Mouse (Mus musculus) C2C12 (cell line): ENCODE measurements at regions not wholly inside any gene's neighbourhood (a gene's known extent, or its start where the extent isn't known, plus 50 kb on each side); places are given as distances from the start of the nearest gene placed in this dataset.

Experiments
- H3K27me3 ChIP-seq: one replicate; pipeline ENCODE4 v1.6.1; 2011; ENCODE audit not compliant: control insufficient read depth, insufficient read depth, insufficient read length
- H3K36me3 ChIP-seq: one replicate; pipeline ENCODE4 v1.6.1; 2011; ENCODE audit not compliant: control insufficient read depth, insufficient read depth
- H3K4me3 ChIP-seq: one replicate; pipeline ENCODE4 v1.5.1; 2011; ENCODE audit warnings: mild to moderate bottlenecking, control low read depth; ENCODE audit not compliant: poor library complexity, insufficient read depth, severe bottlenecking
- H3K79me2 ChIP-seq: one replicate; pipeline ENCODE4 v1.6.1; 2011; ENCODE audit not compliant: control insufficient read depth, insufficient read depth
- H3K79me3 ChIP-seq: one replicate; pipeline ENCODE4 v1.6.1; 2011; ENCODE audit warnings: low read depth, control low read depth
- H3ac ChIP-seq: one replicate; pipeline ENCODE3; 2011; ENCODE audit warnings: low read depth; ENCODE audit not compliant: control insufficient read depth, insufficient read length
- CEBPB ChIP-seq: IDR thresholded peaks from one replicate; pipeline ENCODE4 v1.6.1; 2011; ENCODE audit warnings: low read depth, mild to moderate bottlenecking, control low read depth, moderate library complexity
- CTCF ChIP-seq: IDR thresholded peaks from one replicate; pipeline ENCODE4 v1.5.1; 2011; ENCODE audit not compliant: control insufficient read depth, insufficient read depth, insufficient read length
- FOSL1 ChIP-seq: IDR thresholded peaks from one replicate; pipeline ENCODE4 v1.8.0; 2011; ENCODE audit warnings: mild to moderate bottlenecking, low read length; ENCODE audit not compliant: poor library complexity, insufficient read depth, severe bottlenecking
- MAX ChIP-seq: IDR thresholded peaks from one replicate; pipeline ENCODE4 v1.6.1; 2011; ENCODE audit warnings: mild to moderate bottlenecking, control low read depth
- MYOD1 ChIP-seq: IDR thresholded peaks from one replicate; pipeline ENCODE4 v1.6.1; 2011; ENCODE audit warnings: low read depth; ENCODE audit not compliant: control insufficient read depth, insufficient read length
- MYOG ChIP-seq: IDR thresholded peaks from one replicate; pipeline ENCODE4 v1.6.1; 2011; ENCODE audit not compliant: control insufficient read depth, insufficient read length; ENCODE audit errors: extremely low read depth
- USF1 ChIP-seq: IDR thresholded peaks from one replicate; pipeline ENCODE4 v1.6.1; 2011; ENCODE audit warnings: low read depth, mild to moderate bottlenecking, control low read depth, moderate library complexity

DNA sequence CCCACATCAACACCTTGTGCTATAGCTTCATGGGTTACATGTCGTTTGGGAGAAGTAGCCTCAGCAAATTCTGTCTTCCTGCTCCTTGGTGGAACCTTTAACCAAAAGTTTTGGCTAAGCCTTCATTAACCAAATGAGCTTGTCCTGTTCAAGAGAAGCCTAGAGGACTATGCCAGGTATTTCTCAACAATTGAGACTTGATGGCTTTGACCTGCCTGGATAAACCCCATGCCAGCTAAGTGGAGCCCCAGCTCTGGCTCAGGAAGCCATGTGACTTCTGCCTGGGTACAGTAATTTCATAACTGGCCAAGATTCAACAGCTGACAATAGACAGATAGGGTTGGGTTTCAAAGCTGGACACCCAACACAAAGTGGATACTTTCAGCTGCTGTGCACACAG is 174.5 kb downstream of the Lpin1 start:
- H3K4me3 ChIP-seq: no peak overlapping the region
- H3K27me3 ChIP-seq: no peaks in the 10 kb centered on the region
- no peak overlapping the region for H3ac ChIP-seq
- no peaks in the 10 kb centered on the region for H3K79me3 ChIP-seq
- no peaks in the 10 kb centered on the region for H3K36me3 ChIP-seq
- TF ChIP-seq MYOG: no peak
- no peak for TF ChIP-seq MAX
- no peak for TF ChIP-seq CTCF
- TF ChIP-seq FOSL1: no peak
- TF ChIP-seq MYOD1: no peak
- no peak for TF ChIP-seq USF1
- no peak for TF ChIP-seq CEBPB
- no peaks in the 10 kb centered on the region for H3K79me2 ChIP-seq

DNA sequence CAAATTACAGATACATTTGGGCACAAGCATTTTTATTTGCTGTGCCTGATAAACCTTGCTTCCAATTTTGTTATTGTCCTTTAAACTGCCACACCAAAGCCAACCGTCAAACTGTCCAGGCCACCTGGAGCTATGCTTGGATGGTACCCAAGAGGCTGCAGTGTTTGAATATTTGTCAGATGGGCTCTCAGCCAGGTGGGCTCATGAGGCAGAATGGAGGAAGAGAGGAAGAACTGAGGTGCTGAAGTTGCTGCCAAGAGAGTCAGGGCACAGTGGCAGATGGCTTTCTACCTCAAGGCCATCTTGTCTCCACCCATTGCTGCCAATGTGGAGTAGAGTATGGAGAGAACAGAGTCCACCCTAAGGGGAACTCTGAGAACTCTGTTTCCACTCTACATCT is 176.0 kb downstream of the Lpin1 start:
- Histone ChIP-seq H3K36me3 (no peaks in the 10 kb centered on the region), H3K4me3 (no peak overlapping the region), H3K79me2 (no peaks in the 10 kb centered on the region), H3K79me3 (no peaks in the 10 kb centered on the region), H3K27me3 (no peaks in the 10 kb centered on the region), H3ac (no peak overlapping the region)
- TF ChIP-seq MAX (no peak), MYOD1 (no peak), CTCF (no peak)

- Histone ChIP-seq H3K36me3 (no peaks in the 10 kb centered on the region), H3K27me3 (no peaks in the 10 kb centered on the region), H3K4me3 (no peak overlapping the region), H3ac (no peak overlapping the region), H3K79me2 (no peaks in the 10 kb centered on the region), H3K79me3 (no peaks in the 10 kb centered on the region)
- TF ChIP-seq CEBPB (no peak), MYOG (no peak), USF1 (no peak), CTCF (no peak), FOSL1 (no peak), MAX (no peak), MYOD1 (no peak)
Measured at GRCm38 (mm10) chr12:16434225-16434624, 176.5 kb downstream of the Lpin1 start.

- H3ac ChIP-seq: no peak overlapping the region
- H3K79me3 ChIP-seq: no peaks in the 10 kb centered on the region
- H3K79me2 ChIP-seq: no peaks in the 10 kb centered on the region
- no peaks in the 10 kb centered on the region for H3K36me3 ChIP-seq
- TF ChIP-seq USF1 (no peak), CTCF (no peak), CEBPB (no peak), MYOD1 (no peak), MYOG (no peak), FOSL1 (no peak), MAX (no peak)
- H3K4me3 ChIP-seq: no peak overlapping the region
- no peaks in the 10 kb centered on the region for H3K27me3 ChIP-seq
Measured at GRCm38 (mm10) chr12:16425980-16426379, 184.8 kb downstream of the Lpin1 start.

DNA sequence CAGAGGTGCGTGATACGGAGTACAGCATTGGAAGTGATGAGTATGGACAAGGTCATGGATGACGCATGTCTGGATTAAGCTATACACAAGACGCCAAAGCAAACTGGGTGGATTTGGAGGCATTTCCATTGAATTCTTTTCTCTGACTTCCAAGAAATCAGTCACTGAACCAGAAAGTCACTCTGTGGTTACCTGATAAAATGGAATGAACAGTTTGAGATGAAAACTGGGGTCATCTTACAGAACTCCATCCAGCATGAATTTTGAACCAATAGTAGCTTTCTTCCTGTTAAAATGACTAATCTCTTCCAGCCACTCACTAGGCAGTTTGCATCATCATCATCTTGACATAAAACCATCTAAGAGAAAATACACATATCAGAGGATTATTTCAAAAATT is 186.2 kb downstream of the Lpin1 start:
- no peaks in the 10 kb centered on the region for H3K79me2 ChIP-seq
- H3ac ChIP-seq: no peak overlapping the region
- no peaks in the 10 kb centered on the region for H3K36me3 ChIP-seq
- H3K79me3 ChIP-seq: no peaks in the 10 kb centered on the region
- TF ChIP-seq USF1 (no peak), CTCF (no peak), CEBPB (no peak), MYOG (no peak), FOSL1 (no peak), MYOD1 (no peak)
- H3K4me3 ChIP-seq: no peak overlapping the region
- H3K27me3 ChIP-seq: no peaks in the 10 kb centered on the region

GRCm38 (mm10) chr12:16395720-16396119 is 215.0 kb downstream of the Lpin1 start:
- Histone ChIP-seq H3K36me3 (no peaks in the 10 kb centered on the region), H3K27me3 (no peaks in the 10 kb centered on the region), H3ac (no peak overlapping the region), H3K79me2 (no peaks in the 10 kb centered on the region), H3K79me3 (no peaks in the 10 kb centered on the region), H3K4me3 (no peak overlapping the region)
- peak; percentile 50 for TF ChIP-seq USF1
- TF ChIP-seq CEBPB: peak; percentile 38
- no peak for TF ChIP-seq FOSL1

GRCm38 (mm10) chr12:16392851-16393250 is 217.9 kb downstream of the Lpin1 start:
- no peaks in the 10 kb centered on the region for H3K36me3 ChIP-seq
- TF ChIP-seq CTCF (no peak), MYOD1 (no peak), MAX (no peak), MYOG (no peak), FOSL1 (no peak), CEBPB (no peak), USF1 (no peak)
- H3ac ChIP-seq: no peak overlapping the region
- H3K79me2 ChIP-seq: no peaks in the 10 kb centered on the region
- no peaks in the 10 kb centered on the region for H3K79me3 ChIP-seq
- H3K27me3 ChIP-seq: no peaks in the 10 kb centered on the region
- H3K4me3 ChIP-seq: no peak overlapping the region
